Mouse (Mus musculus): ENCODE data around the gene Slc25a31. TPM values are rescaled to one million over a fixed set of nuclear protein-coding genes. Genes with fewer than 3 reads are reported as not detected.

Gene Slc25a31
- not detected in 2 replicates for polyA plus RNA-seq (2014; fragmentation: Nextera tagmentation; extraction: Ambion mirVana)

DNA sequence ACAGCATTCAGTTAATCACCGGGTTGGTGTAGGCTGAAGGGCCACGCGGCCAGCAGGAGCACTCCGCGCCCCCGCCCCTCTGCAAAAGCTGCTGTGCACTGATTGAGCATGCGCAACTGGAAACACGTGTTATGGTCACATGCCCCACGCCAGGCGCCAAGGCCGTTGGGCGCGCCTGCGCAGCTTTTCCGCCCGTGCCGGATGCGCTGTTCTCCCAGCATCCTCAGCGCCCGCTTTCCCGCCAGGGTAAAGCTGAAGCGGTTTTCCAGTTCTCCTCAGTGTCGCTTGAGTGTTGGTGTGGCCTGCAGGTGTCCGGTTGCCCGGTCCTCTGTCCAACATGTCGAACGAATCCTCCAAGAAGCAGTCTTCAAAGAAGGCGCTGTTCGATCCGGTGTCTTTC is at the start of gene Slc25a31:
Gene Slc25a31 (plus strand): TSS at position 201 of the 400 bp plus-strand sequence.
- Histone ChIP-seq H3K27ac (ENCODE audit: low read length) (no peak within 1 kb of the TSS), H3K27me3 (ENCODE audit: control insufficient read depth, insufficient read depth, low read length) (no peaks in the 10 kb centered on the region), H3K36me3 (ENCODE audit: control insufficient read depth, insufficient read depth, low read length) (no peaks in the 10 kb centered on the region), H3K4me3 (ENCODE audit: low read depth, low read length) (no peak within 1 kb of the TSS), H3K4me2 (replicated peaks; ENCODE audit: low read depth, low read length) (no peak within 1 kb of the TSS), H3K4me1 (ENCODE audit: control insufficient read depth, insufficient read depth, low read length) (no peaks in the 10 kb centered on the region), H3K9me3 (ENCODE audit: control insufficient read depth, low read depth, low read length) (no peaks in the 10 kb centered on the region), H3K9ac (replicated peaks; ENCODE audit: low read depth, low read length) (no peak within 1 kb of the TSS)
- ATAC-seq (ENCODE audit: insufficient number of reproducible peaks, insufficient read depth, low FRiP score, low read depth) = no peak
- WGBS = 89% methylated on average over 30 of the region's 30 CpGs

DNA sequence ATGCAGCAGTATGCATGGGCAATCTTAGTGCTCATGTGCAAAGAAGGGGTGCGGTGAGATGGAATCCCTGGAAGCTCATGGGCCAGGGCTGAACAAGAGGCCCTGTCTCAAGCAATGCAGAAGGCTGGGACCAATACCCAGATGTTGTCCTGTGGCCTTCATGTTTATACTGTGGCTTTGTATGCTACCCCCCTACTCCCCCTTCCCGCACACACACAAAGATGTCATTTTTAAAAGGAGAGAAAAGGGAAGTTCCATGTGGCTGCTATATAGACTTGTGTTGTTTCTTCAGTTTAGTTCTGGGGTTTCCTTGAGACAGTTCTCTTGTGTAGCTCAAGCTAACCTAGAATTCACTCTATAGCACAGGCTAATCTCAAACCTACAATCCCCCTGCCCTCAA is 48.4 kb upstream of the Slc25a31 start:
- no peaks in the 10 kb centered on the region for H3K9me3 ChIP-seq (ENCODE audit: control insufficient read depth, low read depth, low read length)
- H3K4me2 ChIP-seq (replicated peaks; ENCODE audit: low read depth, low read length) = no peak overlapping the region
- no peaks in the 10 kb centered on the region for H3K4me1 ChIP-seq (ENCODE audit: control insufficient read depth, insufficient read depth, low read length)
- no peak overlapping the region for H3K27ac ChIP-seq (ENCODE audit: low read length)
- no peak overlapping the region for H3K4me3 ChIP-seq (ENCODE audit: low read depth, low read length)
- WGBS = 100% methylated on average over 2 of the region's 2 CpGs
- peaks cover 1% of the 10 kb centered on the region; the same call in 1 of the 2 replicates for H3K36me3 ChIP-seq (ENCODE audit: control insufficient read depth, insufficient read depth, low read length)
- no peaks in the 10 kb centered on the region for H3K27me3 ChIP-seq (ENCODE audit: control insufficient read depth, insufficient read depth, low read length)
- ATAC-seq (ENCODE audit: insufficient number of reproducible peaks, insufficient read depth, low FRiP score, low read depth) = no peak
- H3K9ac ChIP-seq (replicated peaks; ENCODE audit: low read depth, low read length) = no peak overlapping the region

DNA sequence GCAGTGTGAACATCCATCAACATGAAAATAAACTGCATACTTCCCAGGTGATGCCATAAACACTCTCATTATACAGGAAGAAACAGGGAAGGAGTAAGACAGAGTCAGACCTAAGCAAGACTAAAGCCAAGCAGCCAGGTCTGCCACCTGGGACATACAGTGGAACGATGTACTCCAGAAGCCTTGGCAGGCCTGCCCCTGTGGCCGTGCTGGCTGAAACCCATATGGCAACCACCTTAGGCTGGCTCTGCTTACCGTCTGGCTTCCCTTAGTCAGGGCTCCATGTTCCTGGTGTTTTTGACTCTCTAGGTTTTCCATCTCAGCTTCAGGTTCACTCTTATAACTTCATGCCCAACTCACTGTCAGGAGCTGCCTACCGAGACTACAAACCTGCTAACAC is 42.5 kb upstream of the Slc25a31 start:
- no peak overlapping the region for H3K9ac ChIP-seq (replicated peaks; ENCODE audit: low read depth, low read length)
- H3K4me2 ChIP-seq (replicated peaks; ENCODE audit: low read depth, low read length) = no peak overlapping the region
- no peak for ATAC-seq (ENCODE audit: insufficient number of reproducible peaks, insufficient read depth, low FRiP score, low read depth)
- no peaks in the 10 kb centered on the region for H3K4me1 ChIP-seq (ENCODE audit: control insufficient read depth, insufficient read depth, low read length)
- H3K27me3 ChIP-seq (ENCODE audit: control insufficient read depth, insufficient read depth, low read length) = no peaks in the 10 kb centered on the region
- no peak overlapping the region for H3K27ac ChIP-seq (ENCODE audit: low read length)
- WGBS = 89% methylated on average over 4 of the region's 4 CpGs
- H3K4me3 ChIP-seq (ENCODE audit: low read depth, low read length) = no peak overlapping the region
- no peaks in the 10 kb centered on the region for H3K9me3 ChIP-seq (ENCODE audit: control insufficient read depth, low read depth, low read length)
- H3K36me3 ChIP-seq (ENCODE audit: control insufficient read depth, insufficient read depth, low read length) = no peaks in the 10 kb centered on the region; the same call in 1 of the 2 replicates

DNA sequence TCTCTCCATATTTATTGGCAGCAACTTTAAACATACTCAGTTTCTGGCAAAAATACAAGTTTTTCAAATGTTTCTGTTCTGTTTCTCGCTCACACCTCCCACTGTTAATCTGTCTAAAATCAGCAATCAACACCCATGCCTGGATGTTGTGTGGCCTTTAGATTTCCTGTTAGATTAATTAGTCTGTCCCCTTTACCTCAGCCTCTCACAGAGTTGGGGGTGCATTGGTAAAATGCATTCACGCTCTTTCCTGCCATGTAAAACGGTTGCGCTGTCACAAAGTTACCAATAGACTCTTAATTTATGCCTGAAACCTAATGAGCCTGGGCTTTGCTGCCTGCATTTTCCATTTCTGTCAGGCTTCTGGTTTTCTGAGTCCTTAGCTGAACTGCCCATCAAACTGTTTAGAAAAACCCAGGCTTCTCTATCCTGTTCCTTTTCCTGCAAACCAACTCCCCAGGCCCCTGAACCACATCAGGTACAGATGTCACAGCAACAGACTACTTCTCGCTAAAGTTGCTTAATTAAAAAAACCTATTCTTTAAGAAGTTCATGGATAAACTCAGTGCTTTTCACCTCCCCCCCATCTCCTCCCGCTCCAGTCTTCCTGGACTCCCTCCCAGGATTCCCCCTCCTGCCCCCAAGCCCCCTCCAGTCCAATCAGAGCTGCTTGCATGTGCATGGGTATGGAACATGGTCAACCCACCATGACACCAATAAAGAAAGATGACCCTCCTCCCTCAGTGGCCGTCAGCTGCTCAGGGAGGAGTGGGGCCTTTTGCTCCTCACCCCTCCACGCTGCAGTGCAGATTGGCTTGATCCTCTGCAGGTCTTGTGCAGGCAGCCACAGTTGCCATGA is 41.6 kb upstream of the Slc25a31 start:
- Histone ChIP-seq H3K4me3 (ENCODE audit: low read depth, low read length) (no peak overlapping the region), H3K27me3 (ENCODE audit: control insufficient read depth, insufficient read depth, low read length) (no peaks in the 10 kb centered on the region), H3K36me3 (ENCODE audit: control insufficient read depth, insufficient read depth, low read length) (no peaks in the 10 kb centered on the region; the same call in 1 of the 2 replicates), H3K27ac (ENCODE audit: low read length) (no peak overlapping the region), H3K9me3 (ENCODE audit: control insufficient read depth, low read depth, low read length) (no peaks in the 10 kb centered on the region), H3K4me2 (replicated peaks; ENCODE audit: low read depth, low read length) (no peak overlapping the region), H3K9ac (replicated peaks; ENCODE audit: low read depth, low read length) (no peak overlapping the region), H3K4me1 (ENCODE audit: control insufficient read depth, insufficient read depth, low read length) (no peaks in the 10 kb centered on the region)
- WGBS = 77% methylated on average over 8 of the region's 8 CpGs
- no peak for ATAC-seq (ENCODE audit: insufficient number of reproducible peaks, insufficient read depth, low FRiP score, low read depth)

DNA sequence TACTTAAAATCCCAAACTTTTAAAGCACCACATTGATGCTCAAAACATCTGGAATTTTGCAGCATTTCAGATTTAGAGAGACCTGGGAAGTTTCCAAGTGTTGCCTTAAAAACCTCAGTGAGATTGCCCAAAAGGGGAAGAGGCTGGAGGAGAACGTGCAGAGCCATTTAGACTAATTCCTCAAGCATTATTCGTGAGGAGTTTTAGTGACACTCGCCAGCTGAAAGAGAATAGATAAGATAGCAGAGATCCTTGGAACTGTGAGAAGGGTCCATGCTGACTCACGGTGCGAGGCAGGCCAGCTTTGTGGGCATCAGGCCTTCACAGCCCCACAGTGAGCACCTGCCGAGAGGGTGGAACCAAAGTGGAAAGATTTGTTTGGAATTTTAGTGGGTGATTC is 39.8 kb upstream of the Slc25a31 start:
- no peak overlapping the region for H3K9ac ChIP-seq (replicated peaks; ENCODE audit: low read depth, low read length)
- no peak for ATAC-seq (ENCODE audit: insufficient number of reproducible peaks, insufficient read depth, low FRiP score, low read depth)
- H3K4me2 ChIP-seq (replicated peaks; ENCODE audit: low read depth, low read length) = no peak overlapping the region
- no peaks in the 10 kb centered on the region for H3K9me3 ChIP-seq (ENCODE audit: control insufficient read depth, low read depth, low read length)
- H3K4me3 ChIP-seq (ENCODE audit: low read depth, low read length) = no peak overlapping the region
- H3K27me3 ChIP-seq (ENCODE audit: control insufficient read depth, insufficient read depth, low read length) = no peaks in the 10 kb centered on the region
- H3K27ac ChIP-seq (ENCODE audit: low read length) = no peak overlapping the region
- H3K4me1 ChIP-seq (ENCODE audit: control insufficient read depth, insufficient read depth, low read length) = no peaks in the 10 kb centered on the region
- 61% methylated on average over 6 of the region's 6 CpGs for WGBS
- no peaks in the 10 kb centered on the region; the same call in 1 of the 2 replicates for H3K36me3 ChIP-seq (ENCODE audit: control insufficient read depth, insufficient read depth, low read length)

DNA sequence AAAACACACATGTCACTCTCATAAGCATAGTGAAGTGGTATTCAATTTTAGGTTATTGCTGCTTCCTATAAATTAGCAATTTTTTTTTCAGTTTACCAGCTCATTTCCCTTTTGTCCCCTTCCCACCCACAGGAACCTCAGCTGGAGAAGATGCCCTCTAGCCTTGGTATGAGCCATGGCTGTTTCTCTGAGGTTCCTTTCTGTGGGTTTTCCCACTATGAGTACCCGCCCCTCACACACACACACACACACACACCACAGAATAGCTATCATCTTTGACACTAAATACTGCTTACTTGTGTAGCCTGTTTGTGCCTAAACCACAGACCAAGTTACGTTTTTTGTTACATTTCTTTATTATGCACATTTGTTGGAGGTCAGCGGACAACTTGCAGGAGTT is 39.3 kb upstream of the Slc25a31 start:
- H3K4me1 ChIP-seq (ENCODE audit: control insufficient read depth, insufficient read depth, low read length) = no peaks in the 10 kb centered on the region
- no peaks in the 10 kb centered on the region for H3K27me3 ChIP-seq (ENCODE audit: control insufficient read depth, insufficient read depth, low read length)
- no peaks in the 10 kb centered on the region; the same call in 1 of the 2 replicates for H3K36me3 ChIP-seq (ENCODE audit: control insufficient read depth, insufficient read depth, low read length)
- no peak overlapping the region for H3K4me3 ChIP-seq (ENCODE audit: low read depth, low read length)
- H3K27ac ChIP-seq (ENCODE audit: low read length) = no peak overlapping the region
- no peak for ATAC-seq (ENCODE audit: insufficient number of reproducible peaks, insufficient read depth, low FRiP score, low read depth)
- 95% methylated on average over 3 of the region's 3 CpGs for WGBS
- H3K4me2 ChIP-seq (replicated peaks; ENCODE audit: low read depth, low read length) = no peak overlapping the region
- no peak overlapping the region for H3K9ac ChIP-seq (replicated peaks; ENCODE audit: low read depth, low read length)
- no peaks in the 10 kb centered on the region for H3K9me3 ChIP-seq (ENCODE audit: control insufficient read depth, low read depth, low read length)

DNA sequence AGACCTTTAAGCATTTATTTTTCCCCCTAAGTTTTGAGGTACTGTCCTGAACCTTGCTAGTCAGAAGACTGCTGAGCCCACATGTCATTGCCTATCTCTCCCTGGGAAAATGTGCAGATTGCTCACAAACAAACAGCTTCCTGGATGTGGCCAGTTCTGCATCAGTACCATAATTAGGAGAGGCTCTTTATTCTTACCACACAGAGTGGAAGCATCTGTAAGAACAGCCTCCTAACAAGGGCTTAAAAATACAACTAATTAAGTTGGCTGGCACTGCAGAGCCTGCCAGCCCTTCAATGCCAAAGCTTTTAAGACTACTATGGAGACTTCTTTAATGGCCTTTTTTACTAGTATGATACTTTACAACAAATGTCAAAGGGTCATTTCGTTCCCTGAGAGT is 35.1 kb upstream of the Slc25a31 start:
- no peak overlapping the region for H3K27ac ChIP-seq (ENCODE audit: low read length)
- H3K27me3 ChIP-seq (ENCODE audit: control insufficient read depth, insufficient read depth, low read length) = no peaks in the 10 kb centered on the region
- H3K9me3 ChIP-seq (ENCODE audit: control insufficient read depth, low read depth, low read length) = no peaks in the 10 kb centered on the region
- no peaks in the 10 kb centered on the region for H3K4me1 ChIP-seq (ENCODE audit: control insufficient read depth, insufficient read depth, low read length)
- no peak overlapping the region for H3K4me2 ChIP-seq (replicated peaks; ENCODE audit: low read depth, low read length)
- 65% methylated on average over 1 of the region's 1 CpGs for WGBS
- no peak for ATAC-seq (ENCODE audit: insufficient number of reproducible peaks, insufficient read depth, low FRiP score, low read depth)
- no peak overlapping the region for H3K4me3 ChIP-seq (ENCODE audit: low read depth, low read length)
- no peak overlapping the region for H3K9ac ChIP-seq (replicated peaks; ENCODE audit: low read depth, low read length)
- no peaks in the 10 kb centered on the region for H3K36me3 ChIP-seq (ENCODE audit: control insufficient read depth, insufficient read depth, low read length)

DNA sequence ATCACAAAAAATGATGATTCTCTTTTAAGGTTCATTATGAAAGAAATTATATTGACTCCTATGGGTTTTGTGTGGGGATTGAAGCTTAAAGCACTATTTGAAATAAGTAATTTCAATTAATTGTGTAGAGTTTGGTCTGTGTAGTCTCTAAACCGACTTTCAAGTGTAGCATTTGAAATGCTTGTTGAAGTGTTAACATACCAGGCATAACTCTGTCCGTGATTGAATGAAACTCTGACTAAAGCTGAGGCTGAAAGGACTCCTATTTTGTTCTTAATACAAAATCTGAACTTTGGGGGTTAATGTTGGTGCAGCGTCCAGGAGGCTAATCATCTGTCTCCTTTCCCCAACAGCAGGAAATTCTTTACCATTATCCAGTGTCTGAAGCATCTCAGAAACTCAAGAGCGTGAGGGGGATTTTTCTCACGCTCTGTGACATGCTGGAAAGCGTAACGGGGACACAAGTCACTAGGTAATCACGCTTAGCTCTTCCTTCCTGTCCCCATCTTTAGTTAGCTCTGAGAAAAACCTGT is 33.7 kb upstream of the Slc25a31 start:
- Histone ChIP-seq H3K4me3 (ENCODE audit: low read depth, low read length) (no peak overlapping the region), H3K27ac (ENCODE audit: low read length) (no peak overlapping the region), H3K36me3 (ENCODE audit: control insufficient read depth, insufficient read depth, low read length) (no peaks in the 10 kb centered on the region), H3K4me1 (ENCODE audit: control insufficient read depth, insufficient read depth, low read length) (no peaks in the 10 kb centered on the region), H3K4me2 (replicated peaks; ENCODE audit: low read depth, low read length) (no peak overlapping the region), H3K9ac (replicated peaks; ENCODE audit: low read depth, low read length) (no peak overlapping the region), H3K27me3 (ENCODE audit: control insufficient read depth, insufficient read depth, low read length) (no peaks in the 10 kb centered on the region), H3K9me3 (ENCODE audit: control insufficient read depth, low read depth, low read length) (no peaks in the 10 kb centered on the region)
- 36% methylated on average over 8 of the region's 8 CpGs for WGBS
- no peak for ATAC-seq (ENCODE audit: insufficient number of reproducible peaks, insufficient read depth, low FRiP score, low read depth)
